Mouse (Mus musculus): ENCODE measurements around the gene Nme7. TPM values are rescaled to one million over a fixed set of nuclear protein-coding genes. Genes with fewer than 3 reads are reported as not detected.

The Nme7 gene
- polyA plus RNA-seq, 1 experiment = 10.7 TPM

DNA sequence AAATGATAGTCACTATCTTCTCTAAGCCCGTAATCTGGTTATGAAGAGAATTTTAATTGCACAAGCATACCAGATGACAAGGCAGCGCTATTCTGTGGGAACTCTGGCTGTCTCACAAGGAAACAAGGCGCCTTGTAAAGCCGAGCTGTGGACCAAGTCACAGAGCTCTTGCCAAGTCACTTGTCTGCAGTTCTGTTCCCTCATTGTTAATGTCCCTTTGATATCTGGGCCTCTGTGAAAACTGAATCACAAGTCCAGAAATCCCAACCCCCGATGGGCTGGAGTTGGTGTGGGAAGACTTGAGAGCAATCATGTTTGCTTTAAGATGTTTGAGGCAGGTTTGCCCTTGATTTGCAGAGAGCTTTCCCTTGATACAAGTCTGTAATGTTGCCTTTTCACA is 16.8 kb downstream of the Nme7 start:
- Histone ChIP-seq H3K4me3 (no peak overlapping the region), H3K4me2 (ENCODE audit: low read depth) (no peak overlapping the region), H3K36me3 (ENCODE audit: control insufficient read depth, insufficient read depth) (no peaks in the 10 kb centered on the region), H3ac (ENCODE audit: control insufficient read depth, insufficient read length) (no peak overlapping the region), H3K79me2 (ENCODE audit: control insufficient read depth, insufficient read depth) (no peaks in the 10 kb centered on the region), H3K27me3 (ENCODE audit: control insufficient read depth, insufficient read depth, insufficient read length) (no peaks in the 10 kb centered on the region)
- no peak for TF ChIP-seq MAX (IDR thresholded peaks at IDR 0.05; ENCODE audit: low read depth)
- TF ChIP-seq MYOD1 (IDR thresholded peaks at IDR 0.05; ENCODE audit: control insufficient read depth in 1 of 3, insufficient read length in 2 of 3, low read depth in 2 of 3) = no peak
- TF ChIP-seq POLR2AphosphoS2 (IDR thresholded peaks at IDR 0.05; ENCODE audit: insufficient read length, low read depth) = no peak
- no peak for TF ChIP-seq USF1 (IDR thresholded peaks at IDR 0.05; ENCODE audit: low read depth)
- TF ChIP-seq POLR2A (IDR thresholded peaks at IDR 0.05; ENCODE audit: insufficient read length, low read depth) = no peak
- no peak for TF ChIP-seq SRF (IDR thresholded peaks at IDR 0.05; ENCODE audit: control insufficient read depth, insufficient read length, low read depth)
- no peak for TF ChIP-seq TCF3 (IDR thresholded peaks at IDR 0.05; ENCODE audit: insufficient read length, low read depth)
- TF ChIP-seq E2F4 (IDR thresholded peaks at IDR 0.05; ENCODE audit: insufficient read depth) = no peak
- TF ChIP-seq TCF12 (IDR thresholded peaks at IDR 0.05; ENCODE audit: insufficient read depth, poor library complexity, severe bottlenecking) = no peak
- TF ChIP-seq MYOG (IDR thresholded peaks at IDR 0.05; ENCODE audit: control insufficient read depth in 1 of 3, insufficient read depth in 1 of 3, insufficient read length in 2 of 3, low read depth in 2 of 3) = no peak
- no peak for TF ChIP-seq CEBPB (IDR thresholded peaks at IDR 0.05; ENCODE audit: insufficient read depth, poor library complexity, severe bottlenecking)
- TF ChIP-seq REST (IDR thresholded peaks at IDR 0.05; ENCODE audit: insufficient read depth, insufficient read length) = no peak

DNA sequence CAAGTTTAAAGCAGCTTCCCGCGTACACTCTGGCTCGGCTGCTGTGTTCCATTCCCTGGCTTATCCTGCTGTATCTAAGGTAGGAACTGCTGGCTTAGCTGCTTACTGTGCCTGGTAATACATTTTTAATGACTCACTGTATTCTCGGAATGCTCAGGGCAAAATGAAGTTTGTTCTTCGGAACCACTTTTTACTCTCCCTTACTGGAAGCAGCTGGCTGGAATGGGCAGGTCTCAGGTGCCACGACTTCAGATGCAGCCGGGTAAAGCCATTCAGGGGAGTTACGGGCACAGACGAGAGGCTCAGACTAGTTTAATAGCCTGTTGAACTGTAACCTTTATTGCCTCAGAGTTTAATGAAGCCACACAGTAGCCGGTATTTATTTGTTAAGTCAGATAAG is 17.5 kb downstream of the Nme7 start:
- Histone ChIP-seq H3K4me2 (ENCODE audit: low read depth) (no peak overlapping the region), H3K36me3 (ENCODE audit: control insufficient read depth, insufficient read depth) (no peaks in the 10 kb centered on the region), H3K27me3 (ENCODE audit: control insufficient read depth, insufficient read depth, insufficient read length) (no peaks in the 10 kb centered on the region), H3K79me2 (ENCODE audit: control insufficient read depth, insufficient read depth) (no peaks in the 10 kb centered on the region), H3K4me3 (no peak overlapping the region), H3ac (ENCODE audit: control insufficient read depth, insufficient read length) (no peak overlapping the region)
- no peak for TF ChIP-seq E2F4 (IDR thresholded peaks at IDR 0.05; ENCODE audit: insufficient read depth)
- TF ChIP-seq USF1 (IDR thresholded peaks at IDR 0.05; ENCODE audit: low read depth) = no peak
- TF ChIP-seq REST (IDR thresholded peaks at IDR 0.05; ENCODE audit: insufficient read depth, insufficient read length) = no peak
- no peak for TF ChIP-seq MAX (IDR thresholded peaks at IDR 0.05; ENCODE audit: low read depth)
- no peak for TF ChIP-seq TCF3 (IDR thresholded peaks at IDR 0.05; ENCODE audit: insufficient read length, low read depth)
- no peak for TF ChIP-seq POLR2AphosphoS2 (IDR thresholded peaks at IDR 0.05; ENCODE audit: insufficient read length, low read depth)
- no peak for TF ChIP-seq MYOG (IDR thresholded peaks at IDR 0.05; ENCODE audit: control insufficient read depth in 1 of 3, insufficient read depth in 1 of 3, insufficient read length in 2 of 3, low read depth in 2 of 3)
- no peak for TF ChIP-seq MYOD1 (IDR thresholded peaks at IDR 0.05; ENCODE audit: control insufficient read depth in 1 of 3, insufficient read length in 2 of 3, low read depth in 2 of 3)
- no peak for TF ChIP-seq CEBPB (IDR thresholded peaks at IDR 0.05; ENCODE audit: insufficient read depth, poor library complexity, severe bottlenecking)
- TF ChIP-seq TCF12 (IDR thresholded peaks at IDR 0.05; ENCODE audit: insufficient read depth, poor library complexity, severe bottlenecking) = no peak
- TF ChIP-seq SRF (IDR thresholded peaks at IDR 0.05; ENCODE audit: control insufficient read depth, insufficient read length, low read depth) = no peak
- no peak for TF ChIP-seq POLR2A (IDR thresholded peaks at IDR 0.05; ENCODE audit: insufficient read length, low read depth)

DNA sequence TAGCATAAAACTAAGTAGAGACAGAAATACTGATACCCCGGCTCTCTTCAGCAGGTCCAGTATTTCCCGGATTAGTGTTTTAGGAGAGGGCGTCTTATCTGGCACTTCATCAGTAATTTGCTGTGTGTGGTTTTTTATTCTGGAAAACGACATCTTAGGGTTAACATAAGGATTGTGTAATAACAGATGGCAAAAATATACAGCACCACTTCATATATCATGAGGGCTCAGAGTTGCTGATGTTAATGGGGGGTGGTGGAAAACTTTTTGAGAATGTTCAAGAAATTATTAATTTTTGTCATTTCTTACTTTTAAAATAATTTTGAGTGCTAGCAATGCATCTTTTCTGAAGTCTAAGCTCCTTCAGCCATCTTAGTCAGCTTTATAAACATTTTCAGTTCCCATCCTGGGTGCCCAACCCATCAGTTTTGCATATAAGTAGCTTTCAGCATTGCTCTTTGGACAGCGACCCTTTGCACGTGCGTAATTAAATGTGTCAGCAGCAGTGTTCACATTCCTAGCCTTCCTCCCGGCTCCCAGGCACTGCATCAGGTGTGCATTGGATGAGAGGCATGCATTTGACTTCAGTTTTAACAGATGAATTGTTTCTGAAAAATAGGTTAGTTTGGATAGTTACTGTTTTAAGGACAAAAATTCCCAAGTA is 19.2 kb downstream of the Nme7 start:
- TF ChIP-seq MAX (IDR thresholded peaks at IDR 0.05; ENCODE audit: low read depth) (no peak), TCF3 (IDR thresholded peaks at IDR 0.05; ENCODE audit: insufficient read length, low read depth) (no peak), POLR2AphosphoS2 (IDR thresholded peaks at IDR 0.05; ENCODE audit: insufficient read length, low read depth) (no peak), MYOG (IDR thresholded peaks at IDR 0.05; ENCODE audit: control insufficient read depth in 1 of 3, insufficient read depth in 1 of 3, insufficient read length in 2 of 3, low read depth in 2 of 3) (no peak), SRF (IDR thresholded peaks at IDR 0.05; ENCODE audit: control insufficient read depth, insufficient read length, low read depth) (no peak), TCF12 (IDR thresholded peaks at IDR 0.05; ENCODE audit: insufficient read depth, poor library complexity, severe bottlenecking) (no peak), REST (IDR thresholded peaks at IDR 0.05; ENCODE audit: insufficient read depth, insufficient read length) (no peak), E2F4 (IDR thresholded peaks at IDR 0.05; ENCODE audit: insufficient read depth) (no peak), POLR2A (IDR thresholded peaks at IDR 0.05; ENCODE audit: insufficient read length, low read depth) (no peak), USF1 (IDR thresholded peaks at IDR 0.05; ENCODE audit: low read depth) (no peak), CEBPB (IDR thresholded peaks at IDR 0.05; ENCODE audit: insufficient read depth, poor library complexity, severe bottlenecking) (no peak), MYOD1 (IDR thresholded peaks at IDR 0.05; ENCODE audit: control insufficient read depth in 1 of 3, insufficient read length in 2 of 3, low read depth in 2 of 3) (no peak)
- no peaks in the 10 kb centered on the region for H3K36me3 ChIP-seq (ENCODE audit: control insufficient read depth, insufficient read depth)
- H3ac ChIP-seq (ENCODE audit: control insufficient read depth, insufficient read length) = no peak overlapping the region

DNA sequence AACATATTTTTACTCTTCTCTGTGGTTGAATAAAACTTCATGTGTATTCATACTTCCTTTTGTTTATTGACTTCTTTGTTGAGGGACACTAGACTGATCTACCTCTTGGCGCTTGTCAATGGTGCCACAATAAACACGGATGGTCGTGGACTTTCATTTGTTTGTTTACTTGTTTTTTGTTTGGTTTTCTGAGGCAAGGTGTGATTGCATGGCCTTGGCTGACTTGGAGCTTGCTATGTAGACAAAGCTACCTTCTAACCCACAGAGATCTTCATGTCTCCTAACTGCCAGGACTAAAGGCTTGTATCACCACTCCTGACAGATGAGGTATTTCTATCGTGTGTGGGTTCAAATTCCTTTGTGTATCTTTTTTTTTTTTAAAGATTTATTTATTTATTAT is 20.3 kb downstream of the Nme7 start:
- H3ac ChIP-seq (ENCODE audit: control insufficient read depth, insufficient read length) = no peak overlapping the region
- no peak overlapping the region for H3K4me3 ChIP-seq
- H3K79me2 ChIP-seq (ENCODE audit: control insufficient read depth, insufficient read depth) = no peaks in the 10 kb centered on the region
- H3K27me3 ChIP-seq (ENCODE audit: control insufficient read depth, insufficient read depth, insufficient read length) = no peaks in the 10 kb centered on the region
- TF ChIP-seq E2F4 (IDR thresholded peaks at IDR 0.05; ENCODE audit: insufficient read depth) (no peak), TCF3 (IDR thresholded peaks at IDR 0.05; ENCODE audit: insufficient read length, low read depth) (no peak), POLR2A (IDR thresholded peaks at IDR 0.05; ENCODE audit: insufficient read length, low read depth) (no peak), SRF (IDR thresholded peaks at IDR 0.05; ENCODE audit: control insufficient read depth, insufficient read length, low read depth) (no peak), MYOG (IDR thresholded peaks at IDR 0.05; ENCODE audit: control insufficient read depth in 1 of 3, insufficient read depth in 1 of 3, insufficient read length in 2 of 3, low read depth in 2 of 3) (no peak)
- no peak overlapping the region for H3K4me2 ChIP-seq (ENCODE audit: low read depth)
- no peaks in the 10 kb centered on the region for H3K36me3 ChIP-seq (ENCODE audit: control insufficient read depth, insufficient read depth)

More for the DNA sequence above, 19.2 kb downstream of the Nme7 start:
- no peaks in the 10 kb centered on the region for H3K27me3 ChIP-seq (ENCODE audit: control insufficient read depth, insufficient read depth, insufficient read length)
- no peak overlapping the region for H3K4me3 ChIP-seq
- H3K4me2 ChIP-seq (ENCODE audit: low read depth) = no peak overlapping the region
- no peaks in the 10 kb centered on the region for H3K79me2 ChIP-seq (ENCODE audit: control insufficient read depth, insufficient read depth)

Data from myocyte (in vitro differentiated cells).